Mouse (Mus musculus): Measurements from ENCODE around the gene Limd1. TPM values are rescaled to one million over a fixed set of nuclear protein-coding genes. Genes with fewer than 3 reads are reported as not detected.

Gene Limd1
- polyA plus RNA-seq, 1 experiment from 2014 or later = 48.3 TPM

DNA sequence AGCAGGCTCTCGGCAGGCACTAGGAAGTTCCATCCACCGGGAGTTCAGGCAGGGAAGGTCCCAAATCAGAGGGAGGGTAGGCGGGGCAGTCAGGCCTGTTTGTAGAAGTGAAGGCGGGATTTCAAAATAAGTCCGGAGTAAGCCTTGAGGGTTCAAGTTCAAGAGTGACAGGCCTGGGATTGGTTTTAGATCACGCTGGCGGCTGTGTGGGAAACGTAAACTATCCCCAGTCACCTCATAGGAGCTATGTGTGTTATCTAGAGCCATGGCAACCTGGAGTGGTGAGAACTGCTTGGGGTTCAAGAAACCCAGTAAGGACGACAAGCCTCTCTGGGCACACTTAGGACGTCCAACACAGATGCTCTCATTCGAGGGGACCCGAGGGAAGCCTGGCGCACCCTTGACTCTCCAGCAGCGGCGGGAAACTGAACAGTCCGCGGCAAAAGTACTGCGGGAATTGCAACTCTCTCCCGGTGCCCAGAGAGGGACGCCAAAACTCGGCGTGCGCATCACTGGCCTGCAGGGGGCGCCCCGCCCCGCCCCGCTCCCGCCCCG lies 398 bp upstream of the Limd1 start:
- DNase-seq (ENCODE audit: low spot score) (peak; percentile 79), ATAC-seq (replicated peaks; ENCODE audit: insufficient number of reproducible peaks, low FRiP score, low TSS enrichment, low read depth) (peak; percentile 79)
- Histone ChIP-seq H3K4me1 (ENCODE audit: control insufficient read depth, insufficient read depth, low read length) (peaks cover 5% of the 10 kb centered on the region), H3K9ac (replicated peaks; ENCODE audit: low read length) (peak overlapping the region; percentile 51), H3K27ac (replicated peaks; ENCODE audit: low read depth, low read length) (no peak overlapping the region), H3K4me3 (ENCODE audit: low read depth, low read length) (peak overlapping the region; percentile 35), H3K4me2 (ENCODE audit: low read depth, low read length) (peak overlapping the region; percentile 66), H3K9me3 (replicated peaks; ENCODE audit: control insufficient read depth, low read length) (no peaks in the 10 kb centered on the region), H3K27me3 (ENCODE audit: control insufficient read depth, insufficient read depth, low read length) (no peaks in the 10 kb centered on the region), H3K36me3 (replicated peaks; ENCODE audit: control insufficient read depth, insufficient read depth, low read depth, low read length) (no peaks in the 10 kb centered on the region; the same call in 1 of the 2 replicates)
- WGBS = under 1% methylated on average over 25 of the region's 29 CpGs

DNA sequence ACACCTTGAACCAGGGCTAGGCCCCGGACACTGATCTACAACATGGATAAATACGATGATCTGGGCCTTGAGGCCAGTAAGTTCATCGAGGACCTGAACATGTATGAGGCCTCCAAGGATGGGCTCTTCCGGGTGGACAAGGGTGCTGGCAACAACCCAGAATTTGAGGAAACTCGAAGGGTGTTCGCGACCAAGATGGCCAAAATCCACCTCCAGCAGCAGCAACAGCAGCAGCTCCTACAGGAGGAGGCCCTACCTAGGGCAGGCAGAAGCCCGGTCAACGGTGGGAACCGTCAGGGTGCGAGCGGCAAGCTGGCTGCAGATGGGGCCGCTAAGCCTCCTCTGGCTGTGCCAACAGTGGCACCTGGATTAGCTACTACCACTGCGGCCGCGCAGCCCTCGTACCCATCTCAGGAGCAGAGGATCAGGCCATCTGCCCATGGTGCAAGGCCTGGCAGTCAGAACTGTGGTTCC lies 727 bp downstream of the Limd1 start:
- DNase-seq (ENCODE audit: low spot score) (no peak), ATAC-seq (replicated peaks; ENCODE audit: insufficient number of reproducible peaks, low FRiP score, low TSS enrichment, low read depth) (0 out of 2 replicates have a peak, but pooled peaks have one; percentile 6)
- H3K9me3 ChIP-seq (replicated peaks; ENCODE audit: control insufficient read depth, low read length) = no peaks in the 10 kb centered on the region
- no peaks in the 10 kb centered on the region for H3K27me3 ChIP-seq (ENCODE audit: control insufficient read depth, insufficient read depth, low read length)
- H3K36me3 ChIP-seq (replicated peaks; ENCODE audit: control insufficient read depth, insufficient read depth, low read depth, low read length) = no peaks in the 10 kb centered on the region; the same call in 1 of the 2 replicates
- H3K4me3 ChIP-seq (ENCODE audit: low read depth, low read length) = peak overlapping the region; percentile 68
- WGBS = 23% methylated on average over 17 of the region's 17 CpGs
- peaks cover 5% of the 10 kb centered on the region for H3K4me1 ChIP-seq (ENCODE audit: control insufficient read depth, insufficient read depth, low read length)
- H3K27ac ChIP-seq (replicated peaks; ENCODE audit: low read depth, low read length) = no peak overlapping the region
- peak overlapping the region; percentile 78 for H3K9ac ChIP-seq (replicated peaks; ENCODE audit: low read length)
- H3K4me2 ChIP-seq (ENCODE audit: low read depth, low read length) = peak overlapping the region; percentile 83

DNA sequence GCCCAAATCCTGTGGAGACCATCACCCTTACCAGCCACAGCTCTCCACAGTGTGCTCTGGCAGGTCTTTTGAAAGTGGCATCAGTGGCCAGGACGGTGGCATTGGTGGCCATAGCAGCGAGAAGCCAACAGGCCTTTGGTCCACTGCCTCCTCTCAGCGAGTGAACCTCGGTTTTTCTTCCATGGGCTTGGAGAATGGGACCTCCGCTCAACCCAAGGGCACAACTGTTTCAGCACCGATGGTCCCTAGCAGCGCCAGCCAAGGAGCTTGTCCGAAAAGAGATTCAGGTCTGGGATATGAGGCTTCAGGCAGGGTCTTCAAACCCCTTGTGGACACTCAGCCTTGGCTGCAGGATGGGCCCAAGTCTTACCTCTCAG lies 1.4 kb downstream of the Limd1 start:
- Histone ChIP-seq H3K36me3 (replicated peaks; ENCODE audit: control insufficient read depth, insufficient read depth, low read depth, low read length) (no peaks in the 10 kb centered on the region; the same call in 1 of the 2 replicates), H3K27me3 (ENCODE audit: control insufficient read depth, insufficient read depth, low read length) (no peaks in the 10 kb centered on the region), H3K4me1 (ENCODE audit: control insufficient read depth, insufficient read depth, low read length) (peaks cover 5% of the 10 kb centered on the region), H3K4me2 (ENCODE audit: low read depth, low read length) (peak overlapping the region; percentile 83), H3K4me3 (ENCODE audit: low read depth, low read length) (peak overlapping the region; percentile 68), H3K9ac (replicated peaks; ENCODE audit: low read length) (no peak overlapping the region; the same call in 1 of the 2 replicates), H3K27ac (replicated peaks; ENCODE audit: low read depth, low read length) (no peak overlapping the region), H3K9me3 (replicated peaks; ENCODE audit: control insufficient read depth, low read length) (no peaks in the 10 kb centered on the region)
- 89% methylated on average over 8 of the region's 8 CpGs for WGBS
- ATAC-seq (replicated peaks; ENCODE audit: insufficient number of reproducible peaks, low FRiP score, low TSS enrichment, low read depth) = no peak
- DNase-seq (ENCODE audit: low spot score) = no peak

DNA sequence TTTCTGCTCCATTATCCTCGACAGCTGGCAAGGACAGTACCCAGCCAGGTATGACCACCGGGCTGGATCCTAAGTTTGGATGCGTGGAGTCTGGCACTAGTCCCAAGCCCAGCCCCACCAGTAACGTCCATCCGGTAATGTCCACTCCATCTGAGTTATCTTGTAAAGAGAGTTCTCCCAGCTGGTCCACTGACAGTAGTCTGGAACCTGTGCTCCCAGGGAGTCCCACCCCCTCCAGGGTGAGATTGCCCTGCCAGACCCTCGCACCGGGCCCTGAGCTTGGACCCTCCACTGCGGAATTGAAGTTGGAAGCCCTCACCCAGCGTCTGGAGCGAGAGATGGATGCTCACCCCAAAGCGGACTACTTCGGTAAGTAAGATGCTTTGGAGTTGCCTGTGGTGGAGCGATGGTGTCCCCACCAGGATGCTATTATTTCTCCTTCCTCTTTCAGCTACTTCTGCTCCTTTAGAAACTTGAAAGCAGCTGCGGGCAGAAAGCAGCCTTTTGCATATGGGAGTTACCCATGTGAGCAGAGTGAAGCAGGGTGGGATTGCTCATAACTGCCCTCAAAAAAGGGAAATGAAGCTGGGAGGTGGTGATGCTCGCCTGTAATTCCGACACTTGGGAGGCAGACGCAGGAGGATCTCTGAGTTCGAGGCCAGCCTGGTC lies 1.9 kb downstream of the Limd1 start:
- Histone ChIP-seq H3K4me1 (ENCODE audit: control insufficient read depth, insufficient read depth, low read length) (peaks cover 5% of the 10 kb centered on the region), H3K9ac (replicated peaks; ENCODE audit: low read length) (no peak overlapping the region; the same call in none of the 2 replicates), H3K36me3 (replicated peaks; ENCODE audit: control insufficient read depth, insufficient read depth, low read depth, low read length) (no peaks in the 10 kb centered on the region; the same call in 1 of the 2 replicates), H3K27me3 (ENCODE audit: control insufficient read depth, insufficient read depth, low read length) (no peaks in the 10 kb centered on the region), H3K27ac (replicated peaks; ENCODE audit: low read depth, low read length) (no peak overlapping the region), H3K9me3 (replicated peaks; ENCODE audit: control insufficient read depth, low read length) (no peaks in the 10 kb centered on the region), H3K4me2 (ENCODE audit: low read depth, low read length) (peak overlapping the region; percentile 83), H3K4me3 (ENCODE audit: low read depth, low read length) (peak overlapping the region; percentile 68)
- ATAC-seq (replicated peaks; ENCODE audit: insufficient number of reproducible peaks, low FRiP score, low TSS enrichment, low read depth) = no peak
- no peak for DNase-seq (ENCODE audit: low spot score)
- 89% methylated on average over 18 of the region's 18 CpGs for WGBS

DNA sequence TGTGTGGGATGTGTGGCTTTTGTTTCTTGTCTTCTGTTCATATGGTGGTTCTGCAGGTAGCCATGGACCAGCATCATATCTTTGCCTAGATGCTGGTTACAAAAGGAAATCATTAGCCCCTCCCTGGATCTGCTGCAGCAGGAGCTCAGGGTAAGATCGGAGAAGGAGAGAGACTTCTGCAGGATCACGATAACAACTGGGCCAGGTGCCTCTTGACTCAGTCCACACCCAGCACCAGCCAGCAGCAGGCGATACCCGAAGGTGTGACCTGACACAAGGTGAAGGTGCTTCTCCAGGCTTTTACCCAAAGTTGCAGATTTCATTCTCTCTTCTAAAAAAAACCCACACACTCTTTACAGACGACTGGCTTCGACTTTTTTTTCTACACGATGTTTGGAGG lies 2.6 kb downstream of the Limd1 start:
- ATAC-seq (replicated peaks; ENCODE audit: insufficient number of reproducible peaks, low FRiP score, low TSS enrichment, low read depth) (no peak), DNase-seq (ENCODE audit: low spot score) (no peak)
- Histone ChIP-seq H3K4me3 (ENCODE audit: low read depth, low read length) (no peak overlapping the region), H3K27me3 (ENCODE audit: control insufficient read depth, insufficient read depth, low read length) (no peaks in the 10 kb centered on the region), H3K9ac (replicated peaks; ENCODE audit: low read length) (no peak overlapping the region; the same call in 1 of the 2 replicates), H3K36me3 (replicated peaks; ENCODE audit: control insufficient read depth, insufficient read depth, low read depth, low read length) (no peaks in the 10 kb centered on the region; the same call in 1 of the 2 replicates), H3K27ac (replicated peaks; ENCODE audit: low read depth, low read length) (no peak overlapping the region), H3K4me2 (ENCODE audit: low read depth, low read length) (peak overlapping the region; percentile 83), H3K4me1 (ENCODE audit: control insufficient read depth, insufficient read depth, low read length) (peaks cover 5% of the 10 kb centered on the region), H3K9me3 (replicated peaks; ENCODE audit: control insufficient read depth, low read length) (no peaks in the 10 kb centered on the region)
- 77% methylated on average over 7 of the region's 7 CpGs for WGBS

DNA sequence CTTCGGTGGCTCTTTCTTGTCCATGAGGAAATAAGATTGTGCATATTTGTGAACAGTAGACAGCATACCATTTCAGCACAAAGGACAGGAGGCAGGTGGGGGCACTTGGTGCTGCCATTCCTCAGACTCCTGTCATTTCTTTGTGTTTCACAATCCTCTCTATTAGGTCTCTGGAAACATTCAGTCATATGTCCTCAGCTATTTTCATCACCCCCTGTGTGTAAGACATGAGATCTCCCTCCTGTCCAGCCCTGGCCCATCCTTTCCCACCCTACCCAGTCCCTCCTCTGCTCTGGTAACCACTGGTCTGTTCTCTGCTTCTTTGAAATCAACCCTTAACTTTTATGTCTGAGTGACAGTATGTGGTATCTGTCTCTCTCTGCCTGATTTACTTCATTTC lies 5.1 kb downstream of the Limd1 start:
- no peak overlapping the region for H3K4me2 ChIP-seq (ENCODE audit: low read depth, low read length)
- H3K9ac ChIP-seq (replicated peaks; ENCODE audit: low read length) = no peak overlapping the region
- DNase-seq (ENCODE audit: low spot score) = no peak
- no peaks in the 10 kb centered on the region for H3K9me3 ChIP-seq (replicated peaks; ENCODE audit: control insufficient read depth, low read length)
- no peak overlapping the region for H3K4me3 ChIP-seq (ENCODE audit: low read depth, low read length)
- whole genome bisulfite sequencing = 85% methylated on average over 1 of the region's 1 CpGs
- H3K27ac ChIP-seq (replicated peaks; ENCODE audit: low read depth, low read length) = no peak overlapping the region
- no peaks in the 10 kb centered on the region for H3K27me3 ChIP-seq (ENCODE audit: control insufficient read depth, insufficient read depth, low read length)
- H3K36me3 ChIP-seq (replicated peaks; ENCODE audit: control insufficient read depth, insufficient read depth, low read depth, low read length) = no peaks in the 10 kb centered on the region; the same call in 1 of the 2 replicates
- H3K4me1 ChIP-seq (ENCODE audit: control insufficient read depth, insufficient read depth, low read length) = peaks cover 5% of the 10 kb centered on the region
- ATAC-seq (replicated peaks; ENCODE audit: insufficient number of reproducible peaks, low FRiP score, low TSS enrichment, low read depth) = no peak

DNA sequence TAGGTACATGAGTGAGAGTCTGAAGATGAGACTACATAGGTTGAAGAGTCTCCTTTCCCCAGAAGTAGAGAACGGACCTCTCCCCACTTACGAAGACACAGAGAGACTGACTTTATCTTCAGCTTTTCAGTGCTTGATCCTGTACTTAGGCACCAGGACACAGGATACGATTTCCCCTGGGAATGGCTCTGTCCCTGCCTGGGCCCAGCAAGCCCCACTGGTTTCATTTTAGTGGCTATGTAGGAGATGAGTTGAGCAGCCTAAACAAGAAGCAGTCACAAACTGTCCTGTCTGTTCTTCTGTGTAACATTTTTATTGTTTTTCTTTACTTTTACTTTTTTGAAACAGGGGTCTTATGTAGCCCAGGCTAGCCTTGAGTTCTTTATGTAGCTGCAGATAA lies 6.3 kb downstream of the Limd1 start:
- Histone ChIP-seq H3K27me3 (ENCODE audit: control insufficient read depth, insufficient read depth, low read length) (no peaks in the 10 kb centered on the region), H3K27ac (replicated peaks; ENCODE audit: low read depth, low read length) (no peak overlapping the region), H3K4me2 (ENCODE audit: low read depth, low read length) (no peak overlapping the region), H3K4me3 (ENCODE audit: low read depth, low read length) (no peak overlapping the region), H3K9me3 (replicated peaks; ENCODE audit: control insufficient read depth, low read length) (no peaks in the 10 kb centered on the region), H3K36me3 (replicated peaks; ENCODE audit: control insufficient read depth, insufficient read depth, low read depth, low read length) (no peaks in the 10 kb centered on the region; the same call in 1 of the 2 replicates), H3K9ac (replicated peaks; ENCODE audit: low read length) (no peak overlapping the region), H3K4me1 (ENCODE audit: control insufficient read depth, insufficient read depth, low read length) (no peaks in the 10 kb centered on the region; the same call in none of the 2 replicates)
- no peak for ATAC-seq (replicated peaks; ENCODE audit: insufficient number of reproducible peaks, low FRiP score, low TSS enrichment, low read depth)
- whole genome bisulfite sequencing = 94% methylated on average over 3 of the region's 3 CpGs
- no peak for DNase-seq (ENCODE audit: low spot score)

DNA sequence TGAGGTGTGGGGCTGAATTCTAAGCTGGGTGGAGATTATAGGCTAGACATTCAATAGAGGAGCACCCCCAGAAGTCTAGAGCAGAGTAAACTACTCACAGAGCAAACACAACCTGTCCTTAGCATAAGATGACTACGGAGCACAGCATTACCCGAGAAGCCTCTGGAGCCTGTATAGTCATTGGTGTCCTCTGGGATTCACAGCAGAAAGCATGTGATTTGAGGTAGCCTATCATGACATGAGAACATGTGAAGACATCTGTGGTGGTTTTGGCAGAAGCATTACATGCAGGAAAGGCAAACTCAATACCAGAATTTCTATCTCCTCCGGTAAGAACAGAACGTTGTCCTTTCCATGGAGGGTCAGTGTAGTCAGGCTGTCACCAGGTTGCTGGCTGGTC lies 7.1 kb downstream of the Limd1 start:
- 91% methylated on average over 4 of the region's 4 CpGs for WGBS
- Histone ChIP-seq H3K27ac (replicated peaks; ENCODE audit: low read depth, low read length) (no peak overlapping the region), H3K4me2 (ENCODE audit: low read depth, low read length) (no peak overlapping the region), H3K36me3 (replicated peaks; ENCODE audit: control insufficient read depth, insufficient read depth, low read depth, low read length) (no peaks in the 10 kb centered on the region; the same call in 1 of the 2 replicates), H3K9me3 (replicated peaks; ENCODE audit: control insufficient read depth, low read length) (no peaks in the 10 kb centered on the region), H3K4me3 (ENCODE audit: low read depth, low read length) (no peak overlapping the region), H3K9ac (replicated peaks; ENCODE audit: low read length) (no peak overlapping the region), H3K4me1 (ENCODE audit: control insufficient read depth, insufficient read depth, low read length) (no peaks in the 10 kb centered on the region), H3K27me3 (ENCODE audit: control insufficient read depth, insufficient read depth, low read length) (no peaks in the 10 kb centered on the region)
- ATAC-seq (replicated peaks; ENCODE audit: insufficient number of reproducible peaks, low FRiP score, low TSS enrichment, low read depth) = no peak
- no peak for DNase-seq (ENCODE audit: low spot score)

Measured in embryonic facial prominence, embryonic 11.5 days (tissue).